Mouse (Mus musculus): ENCODE data around the gene Gstt2. TPM values are rescaled to one million over a fixed set of nuclear protein-coding genes. Genes with fewer than 3 reads are reported as not detected.
"Not testable (repeated sequence)": the region's sequence is repeated elsewhere in the genome, so short reads cannot be mapped to it uniquely, and the experiment has no call there.

Gstt2 gene
- polyA plus RNA-seq, 1 experiment from 2014 or later = 10.4 TPM

DNA sequence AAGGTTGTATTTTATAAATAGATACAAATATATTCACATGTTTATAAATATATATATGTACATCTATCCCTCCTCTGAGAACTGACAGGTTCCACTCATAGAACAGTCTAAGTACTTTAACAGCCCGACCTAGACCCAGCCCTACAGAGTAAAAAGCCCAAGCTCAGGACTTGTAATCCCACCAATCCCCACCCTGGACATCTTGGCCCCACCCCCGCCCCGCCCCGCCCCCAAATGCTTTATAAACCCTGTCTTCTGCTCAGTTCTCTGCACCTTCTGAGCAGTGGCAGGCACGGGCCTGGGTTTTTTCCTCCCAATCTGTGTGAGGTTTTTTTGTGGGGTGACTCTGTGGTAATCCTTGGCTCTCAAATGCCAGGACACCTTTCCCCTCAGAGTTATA lies 16.9 kb upstream of the Gstt2 start:
- Histone ChIP-seq H3K4me3 (no peak overlapping the region), H3K27me3 (no peaks in the 10 kb centered on the region), H3K36me3 (no peaks in the 10 kb centered on the region), H3K27ac (no peak overlapping the region), H3K4me1 (replicated peaks) (peaks cover 13% of the 10 kb centered on the region), H3K9ac (no peak overlapping the region), H3K4me2 (no peak overlapping the region), H3K9me3 (replicated peaks) (no peaks in the 10 kb centered on the region)
- no peak for ATAC-seq (replicated peaks; ENCODE audit: insufficient number of reproducible peaks, insufficient read depth, low FRiP score, low read depth)
- WGBS = 41% methylated on average over 5 of the region's 5 CpGs

DNA sequence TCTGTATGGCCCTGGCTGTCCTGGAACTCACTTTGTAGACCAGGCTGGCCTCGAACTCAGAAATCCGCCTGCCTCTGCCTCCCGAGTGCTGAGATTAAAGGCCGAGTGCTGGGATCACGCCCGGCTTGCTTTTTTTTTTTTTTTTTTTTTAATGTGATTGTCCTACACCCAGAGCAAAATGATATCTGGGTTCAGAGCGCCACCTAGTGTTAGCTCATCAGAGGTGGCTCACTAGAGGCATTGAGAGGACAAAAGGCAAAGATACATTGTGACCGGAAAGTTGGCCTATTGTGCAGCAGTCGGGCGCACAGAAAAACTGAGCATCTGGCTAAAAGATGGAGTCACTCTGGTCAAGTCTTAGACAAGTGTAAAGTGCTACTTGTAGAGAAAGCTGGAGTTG lies 16.2 kb upstream of the Gstt2 start:
- H3K9me3 ChIP-seq (replicated peaks) = no peaks in the 10 kb centered on the region
- no peak overlapping the region for H3K27ac ChIP-seq
- no peak overlapping the region for H3K9ac ChIP-seq
- H3K27me3 ChIP-seq = no peaks in the 10 kb centered on the region
- WGBS = 28% methylated on average over 10 of the region's 10 CpGs
- ATAC-seq (replicated peaks; ENCODE audit: insufficient number of reproducible peaks, insufficient read depth, low FRiP score, low read depth) = no peak
- no peak overlapping the region for H3K4me3 ChIP-seq
- no peaks in the 10 kb centered on the region for H3K36me3 ChIP-seq
- no peak overlapping the region for H3K4me2 ChIP-seq
- H3K4me1 ChIP-seq (replicated peaks) = peaks cover 7% of the 10 kb centered on the region

DNA sequence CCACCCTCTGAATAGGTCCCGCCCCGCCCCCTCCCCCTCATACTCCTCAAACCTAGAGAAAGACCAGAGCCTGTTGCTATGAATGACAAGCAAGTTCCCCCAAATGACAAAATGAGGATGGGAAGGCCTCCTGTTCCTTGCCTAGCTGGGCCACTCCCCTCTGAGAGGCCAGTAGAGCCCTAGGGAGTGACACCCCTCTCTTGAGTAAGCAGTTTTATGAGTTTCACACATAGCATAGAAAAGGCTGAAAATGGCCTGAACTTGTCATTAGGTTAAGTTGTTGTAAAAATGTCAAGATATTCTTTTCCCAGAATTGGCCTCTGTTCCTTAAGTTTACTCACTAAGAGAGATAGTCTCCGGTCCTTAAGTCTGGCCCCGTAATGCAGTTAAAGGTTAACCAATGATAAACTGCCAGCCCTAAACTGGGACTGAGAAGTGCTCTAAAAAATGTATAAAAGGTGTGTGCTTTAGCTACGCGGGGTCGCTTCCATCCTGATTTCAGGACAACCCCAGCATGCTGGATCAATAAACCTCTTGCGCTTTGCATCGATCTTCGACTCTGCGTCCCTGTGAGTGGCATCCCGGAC lies 15.4 kb upstream of the Gstt2 start:
- Histone ChIP-seq H3K36me3 (no peaks in the 10 kb centered on the region), H3K27me3 (no peaks in the 10 kb centered on the region), H3K9me3 (replicated peaks) (no peaks in the 10 kb centered on the region), H3K4me2 (no peak overlapping the region), H3K4me3 (no peak overlapping the region), H3K27ac (no peak overlapping the region), H3K4me1 (replicated peaks) (0 out of 2 replicates have a peak, but pooled peaks cover under 1% of the 10 kb centered on the region), H3K9ac (no peak overlapping the region)
- 94% methylated on average over 12 of the region's 12 CpGs for WGBS
- no peak for ATAC-seq (replicated peaks; ENCODE audit: insufficient number of reproducible peaks, insufficient read depth, low FRiP score, low read depth)

DNA sequence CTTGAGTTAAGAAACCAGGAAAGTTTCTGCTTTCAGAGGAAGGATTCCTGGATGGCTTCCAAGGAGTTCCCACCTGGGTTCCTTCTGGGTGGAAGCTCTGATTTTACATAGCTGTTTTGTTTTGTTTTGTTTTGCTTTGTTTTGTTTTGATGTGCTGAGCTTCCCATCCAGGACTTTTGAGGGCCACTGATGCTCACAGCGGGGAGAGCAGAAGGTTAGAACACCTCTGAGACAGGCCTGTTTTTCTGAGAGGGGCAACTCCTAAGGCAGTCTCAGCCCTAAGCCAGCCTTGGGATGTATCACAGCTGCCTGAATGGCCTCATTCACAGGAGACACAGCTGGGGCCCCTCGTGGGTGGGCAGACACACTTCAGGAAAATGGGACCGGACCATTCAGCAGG lies 14.5 kb upstream of the Gstt2 start:
- H3K4me3 ChIP-seq = no peak overlapping the region
- H3K9me3 ChIP-seq (replicated peaks) = no peaks in the 10 kb centered on the region
- ATAC-seq (replicated peaks; ENCODE audit: insufficient number of reproducible peaks, insufficient read depth, low FRiP score, low read depth) = no peak
- H3K27me3 ChIP-seq = no peaks in the 10 kb centered on the region
- no peaks in the 10 kb centered on the region for H3K36me3 ChIP-seq
- no peak overlapping the region for H3K4me2 ChIP-seq
- H3K4me1 ChIP-seq (replicated peaks) = no peaks in the 10 kb centered on the region
- H3K9ac ChIP-seq = no peak overlapping the region
- no peak overlapping the region for H3K27ac ChIP-seq
- 58% methylated on average over 3 of the region's 3 CpGs for WGBS

DNA sequence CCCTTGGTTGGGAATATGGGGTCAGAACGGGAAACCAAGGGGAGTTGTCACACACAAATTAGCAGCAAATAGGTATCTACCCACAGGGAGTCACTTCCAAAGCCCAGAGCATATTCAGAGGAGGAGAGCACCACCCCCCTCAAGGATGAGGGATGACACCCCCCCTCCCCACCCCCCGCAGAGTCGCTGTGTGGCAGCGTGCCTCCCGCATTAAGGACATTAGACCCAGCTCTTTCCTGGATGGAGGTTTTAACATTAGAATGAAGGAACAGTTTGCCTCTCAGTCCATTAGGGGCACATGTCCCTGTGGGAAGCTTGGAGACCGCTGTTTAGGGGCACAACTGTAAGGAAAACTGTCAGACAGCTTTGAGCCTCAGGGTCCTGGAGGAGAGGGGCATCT lies 13.9 kb upstream of the Gstt2 start:
- 4% methylated on average over 6 of the region's 6 CpGs for WGBS
- Histone ChIP-seq H3K4me3 (no peak overlapping the region), H3K4me2 (no peak overlapping the region), H3K27ac (no peak overlapping the region), H3K36me3 (no peaks in the 10 kb centered on the region), H3K9me3 (replicated peaks) (no peaks in the 10 kb centered on the region), H3K27me3 (no peaks in the 10 kb centered on the region), H3K9ac (no peak overlapping the region), H3K4me1 (replicated peaks) (no peaks in the 10 kb centered on the region)
- ATAC-seq (replicated peaks; ENCODE audit: insufficient number of reproducible peaks, insufficient read depth, low FRiP score, low read depth) = no peak

DNA sequence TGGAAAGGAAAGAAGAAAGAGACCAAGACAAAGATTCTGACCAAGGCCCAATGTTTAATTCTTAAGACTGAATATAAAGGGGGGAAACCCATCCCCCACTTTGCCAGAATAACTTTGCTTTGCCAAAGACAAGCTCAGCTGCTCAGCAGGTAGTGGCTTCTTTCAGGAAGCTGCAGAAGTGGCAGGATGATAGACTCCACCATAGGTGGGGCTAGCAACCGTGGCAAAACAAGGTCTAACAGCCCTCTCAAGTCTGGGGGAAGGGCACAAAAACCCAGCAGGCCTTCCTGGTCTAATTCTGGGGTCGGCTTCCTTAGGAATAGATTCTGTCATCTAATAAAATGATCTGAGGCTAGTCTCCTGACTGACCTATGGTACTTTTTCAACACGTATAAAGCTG lies 11.2 kb upstream of the Gstt2 start:
- no peaks in the 10 kb centered on the region for H3K9me3 ChIP-seq (replicated peaks)
- H3K4me2 ChIP-seq = no peak overlapping the region
- H3K9ac ChIP-seq = no peak overlapping the region
- no peak for ATAC-seq (replicated peaks; ENCODE audit: insufficient number of reproducible peaks, insufficient read depth, low FRiP score, low read depth)
- WGBS = 24% methylated on average over 3 of the region's 3 CpGs
- no peak overlapping the region for H3K27ac ChIP-seq
- no peaks in the 10 kb centered on the region for H3K36me3 ChIP-seq
- H3K27me3 ChIP-seq = no peaks in the 10 kb centered on the region
- H3K4me1 ChIP-seq (replicated peaks) = no peaks in the 10 kb centered on the region
- H3K4me3 ChIP-seq = no peak overlapping the region

DNA sequence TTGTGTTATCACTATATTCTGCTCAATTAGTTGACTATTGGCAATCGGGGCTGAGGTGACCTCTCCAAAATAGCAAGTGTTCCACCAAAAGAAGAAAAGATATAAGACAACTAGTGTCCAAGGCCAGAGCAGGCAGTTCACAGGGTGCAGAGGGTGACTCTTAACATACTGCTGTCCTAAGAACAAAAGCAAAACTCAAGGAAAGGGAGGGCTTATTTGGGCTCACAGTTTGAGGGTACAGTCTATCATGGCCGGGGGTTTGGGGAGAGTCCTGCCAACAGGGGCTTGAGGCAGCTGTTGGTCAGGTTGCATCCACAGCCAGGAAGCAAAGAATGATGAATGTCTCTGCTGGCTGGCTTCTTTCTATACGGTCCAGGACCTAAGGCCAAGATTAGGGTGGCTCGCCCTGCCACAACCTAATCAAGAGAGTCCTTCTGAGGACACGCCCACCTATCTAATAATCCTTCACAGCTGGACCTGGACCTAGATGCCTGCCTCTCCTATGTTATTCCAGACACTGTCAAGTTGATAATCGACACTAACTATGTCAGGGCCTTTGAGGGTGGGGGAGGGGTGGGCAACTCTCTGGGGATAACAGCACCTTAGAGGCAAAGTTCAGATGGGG lies 8.2 kb upstream of the Gstt2 start:
- Histone ChIP-seq H3K9ac (no peak overlapping the region), H3K4me3 (no peak overlapping the region), H3K27ac (no peak overlapping the region), H3K9me3 (replicated peaks) (no peaks in the 10 kb centered on the region), H3K27me3 (no peaks in the 10 kb centered on the region), H3K4me2 (no peak overlapping the region), H3K4me1 (replicated peaks) (no peaks in the 10 kb centered on the region), H3K36me3 (no peaks in the 10 kb centered on the region)
- 72% methylated on average over 6 of the region's 6 CpGs for WGBS
- ATAC-seq (replicated peaks; ENCODE audit: insufficient number of reproducible peaks, insufficient read depth, low FRiP score, low read depth) = no peak

DNA sequence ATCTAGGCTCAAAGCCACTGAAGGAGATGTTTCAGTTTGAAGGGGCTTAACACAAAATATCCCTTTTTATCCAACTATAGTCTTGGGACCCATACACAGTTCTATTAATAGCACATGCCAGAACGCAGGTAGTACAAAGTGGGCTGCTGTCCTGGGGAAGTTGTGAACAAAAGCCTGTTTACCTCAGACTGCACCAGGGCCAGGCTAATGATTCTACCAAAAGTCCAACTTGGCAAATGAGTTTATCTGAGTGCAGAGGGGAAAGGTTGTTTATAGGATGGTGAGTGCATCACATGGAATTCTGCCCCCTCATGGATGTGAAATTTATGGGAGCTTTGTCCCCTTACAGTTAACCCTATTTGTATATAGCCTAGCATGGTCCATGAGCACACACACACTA lies 7.6 kb upstream of the Gstt2 start:
- Histone ChIP-seq H3K9ac (no peak overlapping the region), H3K9me3 (replicated peaks) (no peaks in the 10 kb centered on the region), H3K27me3 (no peaks in the 10 kb centered on the region), H3K4me1 (replicated peaks) (no peaks in the 10 kb centered on the region), H3K27ac (no peak overlapping the region), H3K4me3 (no peak overlapping the region), H3K36me3 (no peaks in the 10 kb centered on the region), H3K4me2 (no peak overlapping the region)
- ATAC-seq (replicated peaks; ENCODE audit: insufficient number of reproducible peaks, insufficient read depth, low FRiP score, low read depth) = no peak
- WGBS = 43% methylated on average over 1 of the region's 1 CpGs

DNA sequence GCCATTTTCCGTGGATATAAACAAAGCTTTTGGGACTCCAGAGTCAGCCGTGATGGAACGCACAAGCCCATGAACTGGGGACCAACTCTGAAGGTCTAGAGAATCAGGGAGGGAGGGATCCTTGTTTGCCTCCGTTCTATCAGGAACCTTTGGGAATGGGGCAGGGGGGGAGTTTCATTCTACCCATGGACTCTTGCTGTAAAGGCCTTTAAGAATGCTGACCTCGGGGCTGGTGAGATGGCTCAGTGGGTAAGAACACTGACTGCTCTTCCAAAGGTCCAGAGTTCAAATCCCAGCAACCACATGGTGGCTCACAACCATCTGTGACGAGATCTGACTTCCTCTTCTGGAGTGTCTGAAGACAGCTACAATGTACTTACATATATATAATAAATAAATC lies 6.7 kb upstream of the Gstt2 start:
- H3K4me3 ChIP-seq; H3K27ac ChIP-seq; H3K27me3 ChIP-seq; H3K9ac ChIP-seq; H3K36me3 ChIP-seq; H3K4me1 ChIP-seq (replicated peaks); H3K4me2 ChIP-seq; H3K9me3 ChIP-seq (replicated peaks); ATAC-seq (replicated peaks; ENCODE audit: insufficient number of reproducible peaks, insufficient read depth, low FRiP score, low read depth): not testable (repeated sequence)
- WGBS = 79% methylated on average over 6 of the region's 6 CpGs

DNA sequence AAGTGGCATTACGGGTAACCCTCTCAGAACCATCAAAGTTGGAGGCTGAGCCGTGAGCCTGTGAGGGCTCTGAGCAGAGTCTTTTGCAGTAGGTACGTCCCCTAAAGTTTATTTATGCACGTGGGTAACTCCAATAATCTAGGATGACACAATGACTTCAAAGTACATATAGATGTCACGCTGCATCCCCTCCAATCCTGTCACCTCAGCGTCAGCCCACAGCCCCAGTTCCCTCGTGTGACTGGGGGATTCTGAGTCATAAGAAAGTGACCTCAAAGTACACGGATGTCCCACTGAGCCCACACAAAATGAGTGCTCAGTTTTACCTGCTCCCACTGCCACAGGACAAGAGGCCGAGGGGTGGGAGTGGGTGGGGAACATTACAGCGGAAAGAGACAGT lies 1.9 kb upstream of the Gstt2 start:
- no peaks in the 10 kb centered on the region for H3K36me3 ChIP-seq
- ATAC-seq (replicated peaks; ENCODE audit: insufficient number of reproducible peaks, insufficient read depth, low FRiP score, low read depth) = no peak
- no peak overlapping the region for H3K27ac ChIP-seq
- peaks cover 32% of the 10 kb centered on the region for H3K4me1 ChIP-seq (replicated peaks)
- no peak overlapping the region for H3K4me2 ChIP-seq
- no peaks in the 10 kb centered on the region for H3K27me3 ChIP-seq
- WGBS = 84% methylated on average over 10 of the region's 10 CpGs
- no peaks in the 10 kb centered on the region for H3K9me3 ChIP-seq (replicated peaks)
- H3K9ac ChIP-seq = no peak overlapping the region
- H3K4me3 ChIP-seq = no peak overlapping the region

DNA sequence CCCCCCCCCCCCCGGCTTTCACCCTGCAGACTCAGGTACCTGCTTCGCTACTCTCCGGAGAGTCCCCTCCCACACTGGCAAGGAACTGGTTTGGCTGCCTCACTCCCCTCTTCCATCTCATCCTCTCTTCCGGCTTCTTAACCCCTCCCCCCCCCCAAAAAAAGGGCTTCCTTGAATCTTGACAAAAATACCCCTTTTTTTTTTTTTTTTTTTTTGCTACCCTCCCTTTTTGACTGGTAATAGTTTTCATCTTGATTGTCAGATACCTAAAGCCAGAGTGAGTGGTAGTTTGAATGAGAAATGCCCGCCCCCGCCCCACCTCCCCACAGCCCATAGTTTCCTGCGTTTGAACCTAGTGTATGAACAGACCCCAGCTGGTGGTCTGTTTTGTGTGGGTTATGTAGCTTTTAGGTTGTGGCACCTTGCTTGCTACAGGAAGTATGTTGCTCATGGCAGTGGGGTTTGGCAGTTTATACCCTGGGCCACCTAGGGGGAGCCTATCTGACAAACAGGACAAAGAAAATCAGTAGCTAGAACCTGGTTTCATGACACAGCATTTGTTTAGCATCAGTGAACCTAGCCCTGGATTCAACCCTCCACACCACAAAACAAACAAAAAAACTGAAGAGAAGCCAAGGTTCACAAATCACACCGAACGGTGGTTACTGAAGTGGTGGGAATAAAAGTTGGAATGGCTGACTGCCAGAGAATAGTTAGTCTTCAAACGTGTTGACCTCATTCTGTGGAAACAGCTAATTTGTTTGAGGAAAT lies 1.3 kb downstream of the Gstt2 start:
- Histone ChIP-seq H3K27me3 (0 out of 2 replicates have a peak, but pooled peaks cover 2% of the 10 kb centered on the region), H3K27ac (peak overlapping the region; percentile 83), H3K4me3 (peak overlapping the region; percentile 54), H3K9ac (no peak overlapping the region), H3K9me3 (replicated peaks) (no peaks in the 10 kb centered on the region), H3K36me3 (no peaks in the 10 kb centered on the region), H3K4me1 (replicated peaks) (peaks cover 41% of the 10 kb centered on the region), H3K4me2 (peak overlapping the region; percentile 82)
- WGBS = 17% methylated on average over 9 of the region's 10 CpGs
- no peak for ATAC-seq (replicated peaks; ENCODE audit: insufficient number of reproducible peaks, insufficient read depth, low FRiP score, low read depth)

Measured in heart, embryonic 15.5 days (tissue).